Mouse (Mus musculus) heart, postnatal 25 days (tissue): Measurements from ENCODE around the gene Arfgef2. TPM values are rescaled to one million over a fixed set of nuclear protein-coding genes. Genes with fewer than 3 reads are reported as not detected.

ENCODE experiments used
- DNase-seq: peaks from one replicate; pipeline ENCODE4 v3.0.0; 2022; ENCODE audit warnings: low spot score
- intact Hi-C: fragments of 180-260 bp; cut with DNase I; formaldehyde crosslinking; loops from one replicate; pipeline ENCODE4 v1.15.1; 2025
- total RNA-seq, 2 experiments: library from RNA; stranded (reverse); gene quantifications; 2 replicates each; pipeline ENCODE4 v1.2.3; 2021

The Arfgef2 gene
- total RNA-seq, 2 experiments from 2014 or later = 42.6 to 43.8 TPM

- intact Hi-C loops = loop anchor here (10.0 kb wide), 2 partner anchors 717 to 807 kb away; partner anchors contain the start of gene Ncoa3
- no peak for DNase-seq
Measured at GRCm38 (mm10) chr2:166801436-166801835, 4.0 kb upstream of the Arfgef2 start.

GRCm38 (mm10) chr2:166803298-166803697 is 2.1 kb upstream of the Arfgef2 start:
- intact Hi-C loops = loop anchor here (10.0 kb wide), 2 partner anchors 718 to 808 kb away; partner anchors contain the start of gene Ncoa3

GRCm38 (mm10) chr2:166806173-166806705 is 851 bp downstream of the Arfgef2 start:
- intact Hi-C loops = loop anchor here (10.0 kb wide), 2 partner anchors 721 to 811 kb away; partner anchors contain the start of gene Ncoa3
- no peak for DNase-seq

More at GRCm38 (mm10) chr2:166803298-166803697, 2.1 kb upstream of the Arfgef2 start:
- no peak for DNase-seq

GRCm38 (mm10) chr2:166806813-166807212 is 1.4 kb downstream of the Arfgef2 start:
- no peak for DNase-seq
- intact Hi-C loops = loop anchor here (10.0 kb wide), 2 partner anchors 722 to 812 kb away; partner anchors contain the start of gene Ncoa3

- intact Hi-C loops = loop anchor here (10.0 kb wide), 2 partner anchors 725 to 815 kb away; partner anchors contain the start of gene Ncoa3
- no peak for DNase-seq
Measured at GRCm38 (mm10) chr2:166809499-166809898, 4.1 kb downstream of the Arfgef2 start.

- DNase-seq = no peak
- intact Hi-C loops = no loop called here
Measured at GRCm38 (mm10) chr2:166810821-166811220, 5.4 kb downstream of the Arfgef2 start.

GRCm38 (mm10) chr2:166818463-166819143 is 13.2 kb downstream of the Arfgef2 start:
- DNase-seq = no peak
- intact Hi-C loops = no loop called here

- intact Hi-C loops = no loop called here
Measured at GRCm38 (mm10) chr2:166819849-166820248, 14.5 kb downstream of the Arfgef2 start.

GRCm38 (mm10) chr2:166820844-166821243 is 15.5 kb downstream of the Arfgef2 start:
- intact Hi-C loops = no loop called here
- no peak for DNase-seq

More at GRCm38 (mm10) chr2:166819849-166820248, 14.5 kb downstream of the Arfgef2 start:
- DNase-seq = no peak

GRCm38 (mm10) chr2:166821406-166821805 is 16.0 kb downstream of the Arfgef2 start:
- intact Hi-C loops = no loop called here

GRCm38 (mm10) chr2:166822119-166822826 is 16.9 kb downstream of the Arfgef2 start:
- intact Hi-C loops = no loop called here
- no peak for DNase-seq

More at GRCm38 (mm10) chr2:166821406-166821805, 16.0 kb downstream of the Arfgef2 start:
- DNase-seq = no peak

- intact Hi-C loops = no loop called here
- DNase-seq = no peak
Measured at GRCm38 (mm10) chr2:166822901-166823300, 17.5 kb downstream of the Arfgef2 start.

- no peak for DNase-seq
- intact Hi-C loops = no loop called here
Measured at GRCm38 (mm10) chr2:166824386-166824785, 19.0 kb downstream of the Arfgef2 start.

GRCm38 (mm10) chr2:166824998-166825397 is 19.6 kb downstream of the Arfgef2 start:
- no peak for DNase-seq
- intact Hi-C loops = no loop called here

- DNase-seq = no peak
- intact Hi-C loops = no loop called here
Measured at GRCm38 (mm10) chr2:166826491-166827224, 21.3 kb downstream of the Arfgef2 start.

- intact Hi-C loops = no loop called here
- DNase-seq = no peak
Measured at GRCm38 (mm10) chr2:166828306-166828705, 22.9 kb downstream of the Arfgef2 start.

GRCm38 (mm10) chr2:166830350-166830749 is 25.0 kb downstream of the Arfgef2 start:
- no peak for DNase-seq
- intact Hi-C loops = no loop called here

- intact Hi-C loops = no loop called here
- no peak for DNase-seq
Measured at GRCm38 (mm10) chr2:166834091-166834490, 28.7 kb downstream of the Arfgef2 start.

GRCm38 (mm10) chr2:166834796-166835195 is 29.4 kb downstream of the Arfgef2 start:
- intact Hi-C loops = no loop called here
- DNase-seq = no peak

- intact Hi-C loops = no loop called here
- DNase-seq = no peak
Measured at GRCm38 (mm10) chr2:166835581-166835980, 30.2 kb downstream of the Arfgef2 start.
